Mouse (Mus musculus) telencephalon, adult 2 months (tissue): ENCODE results near the gene Setd1b.

Experiments used
- DNase-seq: peaks from one replicate; pipeline ENCODE4 v3.0.0-alpha.2; 2011; ENCODE audit warnings: low read depth, low spot score

Setd1b gene

GRCm38 (mm10) chr5:123159446-123159845 lies 17.5 kb downstream of the Setd1b start:
- no peak for DNase-seq

GRCm38 (mm10) chr5:123159866-123160265 lies 17.9 kb downstream of the Setd1b start:
- no peak for DNase-seq

GRCm38 (mm10) chr5:123160341-123160740 lies 18.3 kb downstream of the Setd1b start:
- DNase-seq, result no peak

- DNase-seq, result no peak
Measured at GRCm38 (mm10) chr5:123162942-123163341, 20.9 kb downstream of the Setd1b start.

GRCm38 (mm10) chr5:123166437-123166836 lies 24.4 kb downstream of the Setd1b start:
- DNase-seq, result no peak

- no peak for DNase-seq
Measured at GRCm38 (mm10) chr5:123167591-123167990, 25.6 kb downstream of the Setd1b start.

GRCm38 (mm10) chr5:123169284-123169683 lies 27.3 kb downstream of the Setd1b start, which contains the start of gene Psmd9:
TSS of gene Psmd9 (plus strand) at chr5:123169413.
- DNase-seq, result no peak

GRCm38 (mm10) chr5:123170365-123170764 lies 28.4 kb downstream of the Setd1b start:
- DNase-seq, result no peak

- no peak for DNase-seq
Measured at GRCm38 (mm10) chr5:123171646-123172350, 29.8 kb downstream of the Setd1b start.

GRCm38 (mm10) chr5:123178792-123179191 lies 36.8 kb downstream of the Setd1b start:
- DNase-seq, result no peak

GRCm38 (mm10) chr5:123180390-123180789 lies 38.4 kb downstream of the Setd1b start:
- DNase-seq, result no peak

GRCm38 (mm10) chr5:123181536-123181935 lies 39.5 kb downstream of the Setd1b start:
- no peak for DNase-seq

- no peak for DNase-seq
Measured at GRCm38 (mm10) chr5:123182651-123183050, 40.7 kb downstream of the Setd1b start, which contains the start of gene Hpd. TSS of gene Hpd (minus strand) at chr5:123182727.

GRCm38 (mm10) chr5:123185966-123186365 lies 44.0 kb downstream of the Setd1b start:
- no peak for DNase-seq

GRCm38 (mm10) chr5:123187306-123187705 lies 45.3 kb downstream of the Setd1b start:
- no peak for DNase-seq

GRCm38 (mm10) chr5:123190912-123191311 lies 48.9 kb downstream of the Setd1b start:
- no peak for DNase-seq

- DNase-seq, result no peak
Measured at GRCm38 (mm10) chr5:123191427-123191826, 49.4 kb downstream of the Setd1b start.

GRCm38 (mm10) chr5:123192606-123193150 lies 50.7 kb downstream of the Setd1b start:
- DNase-seq, result no peak

GRCm38 (mm10) chr5:123193436-123193835 lies 51.4 kb downstream of the Setd1b start:
- no peak for DNase-seq

- DNase-seq, result no peak
Measured at GRCm38 (mm10) chr5:123194856-123195255, 52.9 kb downstream of the Setd1b start.

GRCm38 (mm10) chr5:123195500-123196000 lies 53.6 kb downstream of the Setd1b start:
- no peak for DNase-seq

GRCm38 (mm10) chr5:123196746-123197145 lies 54.8 kb downstream of the Setd1b start:
- no peak for DNase-seq

- no peak for DNase-seq
Measured at GRCm38 (mm10) chr5:123198523-123198922, 56.5 kb downstream of the Setd1b start.
